Mouse (Mus musculus) ZHBTc4 (cell line): ENCODE data around the gene Fam192a.

ENCODE experiments used
- DNase-seq: peaks from one replicate; pipeline ENCODE4 v3.0.0-alpha.2; 2011; ENCODE audit warnings: low read depth, low spot score

Fam192a gene

DNA sequence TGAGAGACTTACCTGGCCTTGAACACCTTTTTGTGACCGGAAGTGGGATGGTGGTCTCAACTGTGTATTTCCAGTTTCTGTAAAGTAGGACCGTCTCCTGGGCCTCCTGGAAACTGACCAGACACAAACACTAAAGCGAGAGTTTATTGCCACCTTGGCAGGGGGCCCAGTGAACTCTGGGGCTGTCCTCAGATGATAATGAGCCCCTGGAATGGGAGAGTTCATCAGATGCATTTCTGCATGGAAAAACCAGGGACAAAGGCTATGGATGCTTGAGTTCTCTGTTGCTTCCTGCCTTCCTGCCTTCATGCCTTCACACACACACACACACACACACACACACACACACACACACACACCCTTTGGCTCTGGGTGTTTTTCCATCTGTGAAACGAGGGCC lies 67.2 kb downstream of the Fam192a start:
- DNase-seq, result no peak

DNA sequence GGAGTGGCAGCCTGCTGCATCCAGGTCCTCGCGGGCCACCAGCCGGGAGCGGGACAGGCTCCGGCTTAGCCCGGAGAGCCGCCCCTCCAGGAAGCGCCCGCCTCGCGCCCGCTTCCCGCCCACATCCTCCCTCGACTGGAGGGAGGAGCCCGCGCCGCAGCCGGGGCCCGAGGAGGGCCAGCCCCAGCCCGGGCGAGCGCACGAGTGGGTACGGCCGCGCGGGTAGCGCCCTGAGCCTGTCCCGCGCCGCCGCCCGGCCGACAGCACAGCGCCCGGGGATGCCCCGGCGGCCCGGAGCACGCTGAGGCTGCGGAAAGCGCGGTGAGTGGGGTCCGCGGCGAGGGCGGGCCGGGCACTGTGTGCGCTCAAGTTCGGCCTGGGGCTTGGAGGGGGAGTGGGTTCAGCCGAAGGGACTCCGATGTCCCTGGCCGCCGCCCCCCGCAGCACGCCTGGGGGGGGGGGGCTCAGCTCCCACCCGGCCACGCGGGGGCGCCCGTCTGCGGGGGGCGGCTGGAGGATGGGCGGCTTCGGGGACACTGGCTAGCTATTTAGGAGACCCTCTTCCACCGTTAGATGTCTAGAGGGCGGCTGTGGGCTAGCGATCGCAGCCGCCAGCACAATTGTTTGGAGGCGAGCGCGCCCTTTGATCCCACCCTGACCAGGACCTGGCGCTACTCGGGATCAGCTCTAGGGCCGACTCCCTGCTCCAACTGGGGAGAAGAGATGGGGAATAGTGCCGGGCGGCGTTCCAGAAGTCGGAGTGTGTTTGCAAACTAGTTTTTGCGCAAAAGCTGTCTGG lies 68.7 kb downstream of the Fam192a start, which contains the start of gene Cpne2:
Cpne2 (plus strand) TSS at position 118 of the 799 bp plus-strand sequence.
- DNase-seq, result peak; percentile 74

GRCm38 (mm10) chr8:94532525-94532872 lies 69.3 kb downstream of the Fam192a start:
- DNase-seq, result no peak

DNA sequence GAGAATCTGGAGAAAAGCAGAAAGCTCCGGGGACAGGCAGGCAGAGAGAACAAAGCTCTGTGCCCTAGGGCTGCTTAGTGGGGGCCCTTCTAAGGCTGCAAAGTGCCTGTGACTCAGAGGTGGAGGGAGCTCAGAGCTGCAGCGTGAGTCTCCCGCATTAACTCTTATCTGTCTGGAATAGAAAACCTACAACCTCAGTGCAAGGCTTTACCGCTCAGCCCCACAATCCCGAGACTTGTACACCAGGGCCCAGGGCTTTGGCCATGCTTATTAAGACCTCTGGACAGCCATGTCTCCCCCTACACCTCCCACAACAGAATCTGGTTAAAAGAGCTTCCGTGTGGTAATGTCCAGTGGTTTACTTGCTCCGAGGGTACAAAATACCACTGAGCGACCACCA lies 69.8 kb downstream of the Fam192a start:
- peak; percentile 39 for DNase-seq

DNA sequence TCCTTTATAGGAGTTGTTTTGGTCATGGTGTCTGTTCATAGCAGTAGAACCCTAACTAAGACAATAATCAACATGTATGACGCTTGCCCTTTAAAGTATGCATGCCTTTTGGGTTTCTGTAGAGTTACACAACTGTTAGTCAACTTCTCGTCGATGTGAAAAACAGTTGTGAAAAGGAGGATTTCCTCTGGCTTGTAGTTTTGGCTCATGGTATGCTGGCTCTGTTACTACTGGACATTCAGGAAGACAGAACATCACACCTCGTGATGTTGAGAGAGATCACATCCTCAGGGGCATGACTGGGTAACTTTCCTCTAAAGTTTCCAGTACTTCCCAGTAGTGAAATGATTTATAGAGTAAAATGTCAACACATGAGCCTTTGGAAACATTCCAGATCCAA lies 71.2 kb downstream of the Fam192a start:
- DNase-seq, result no peak

GRCm38 (mm10) chr8:94529875-94530274 lies 71.9 kb downstream of the Fam192a start:
- DNase-seq, result no peak

GRCm38 (mm10) chr8:94528245-94528644 lies 73.6 kb downstream of the Fam192a start:
- DNase-seq, result peak; percentile 59

DNA sequence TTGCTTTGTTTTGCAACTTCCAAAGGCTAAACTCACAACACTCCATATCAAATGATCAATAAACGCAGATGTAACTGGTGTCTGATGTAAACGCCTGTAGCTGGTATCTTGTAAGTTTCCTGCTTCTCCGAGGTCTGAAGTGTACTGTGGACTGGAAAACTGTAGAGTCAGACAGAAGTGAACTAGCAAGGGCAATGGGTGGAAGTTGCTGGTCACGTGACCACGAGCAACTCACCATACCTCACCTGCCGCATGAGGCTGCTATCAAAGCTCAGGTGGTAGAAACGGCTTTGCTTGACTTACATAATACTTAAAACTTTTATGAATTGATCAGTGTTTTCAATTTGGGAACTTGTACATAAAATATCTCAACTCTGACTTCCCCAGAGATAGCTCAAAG lies 74.6 kb downstream of the Fam192a start:
- DNase-seq, result no peak

- DNase-seq, result no peak
Observed at GRCm38 (mm10) chr8:94524554-94524953, 77.2 kb downstream of the Fam192a start.
